Mouse (Mus musculus): ENCODE data around the gene Ezr. TPM values are rescaled to one million over a fixed set of nuclear protein-coding genes. Genes with fewer than 3 reads are reported as not detected.
"Not testable (repeated sequence)": the region's sequence is repeated elsewhere in the genome, so short reads cannot be mapped to it uniquely, and the experiment has no call there.

Gene Ezr
- polyA plus RNA-seq, 1 experiment from 2014 or later, result 74.3 TPM

DNA sequence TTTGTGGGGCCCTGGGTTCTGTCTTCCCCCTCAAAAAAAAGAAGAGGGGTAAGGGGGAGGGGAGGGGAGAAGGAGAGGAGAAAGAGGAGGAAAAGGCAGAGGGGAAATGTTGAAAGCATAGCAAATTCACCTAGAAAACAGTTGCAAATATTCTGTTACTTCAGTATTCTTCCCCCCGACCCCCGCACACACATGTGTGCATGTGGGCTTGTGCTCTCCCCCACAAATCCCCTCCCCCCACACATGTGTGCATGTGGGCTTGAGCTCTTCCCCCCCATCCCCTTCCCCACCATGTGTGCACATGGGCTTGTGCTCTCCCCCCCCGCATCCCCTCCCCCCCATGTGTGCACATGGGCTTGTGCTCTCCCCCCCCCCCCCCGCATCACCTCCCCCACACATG, 93.2 kb downstream of the Ezr start:
- H3K9me3 ChIP-seq (ENCODE audit: control insufficient read depth, low read length); ATAC-seq (ENCODE audit: insufficient read depth, low FRiP score, low TSS enrichment); H3K4me3 ChIP-seq (ENCODE audit: low read depth, low read length); H3K27me3 ChIP-seq (ENCODE audit: control insufficient read depth, insufficient read depth, low read length); H3K4me2 ChIP-seq (ENCODE audit: low read depth); H3K4me1 ChIP-seq (ENCODE audit: control insufficient read depth, insufficient read depth, low read length); H3K27ac ChIP-seq (ENCODE audit: low read depth, low read length); H3K9ac ChIP-seq (ENCODE audit: low read length); H3K36me3 ChIP-seq (ENCODE audit: control insufficient read depth, insufficient read depth, low read length); DNase-seq (ENCODE audit: low spot score): not testable (repeated sequence)
- 92% methylated on average over 2 of the region's 4 CpGs for WGBS

Other genes with a start within 250 kb of the Ezr start
- 29.8 and 39.6 TPM in 2 replicates for gene Dynlt1c, start 181.1 kb downstream of the Ezr start, polyA plus RNA-seq (2014; fragmentation: Nextera tagmentation; extraction: Ambion mirVana)
- 329 and 335 TPM in 2 replicates for gene Dynlt1f, start 126.9 kb downstream of the Ezr start, polyA plus RNA-seq (2014; fragmentation: Nextera tagmentation; extraction: Ambion mirVana)
- 0.16 TPM in 1 of 2 replicates, not detected in the other for gene Sytl3, start 123.7 kb downstream of the Ezr start, polyA plus RNA-seq (2014; fragmentation: Nextera tagmentation; extraction: Ambion mirVana)
- 39.9 and 43.2 TPM in 2 replicates for gene Rsph3b, start 165.9 kb upstream of the Ezr start, polyA plus RNA-seq (2014; fragmentation: Nextera tagmentation; extraction: Ambion mirVana)
- gene Tagap1, start 178.4 kb upstream of the Ezr start, polyA plus RNA-seq (2014; fragmentation: Nextera tagmentation; extraction: Ambion mirVana), result 56.0 and 58.7 TPM in 2 replicates
- gene Rnaset2b, start 187.8 kb upstream of the Ezr start, polyA plus RNA-seq (2014; fragmentation: Nextera tagmentation; extraction: Ambion mirVana), result 110 and 118 TPM in 2 replicates
- gene Gm49721, start 196.1 kb upstream of the Ezr start, polyA plus RNA-seq (2014; fragmentation: Nextera tagmentation; extraction: Ambion mirVana), result 0.12 and 0.37 TPM in 2 replicates
- not detected in 2 replicates for gene Gm1604a, start 242.8 kb upstream of the Ezr start, polyA plus RNA-seq (2014; fragmentation: Nextera tagmentation; extraction: Ambion mirVana)

All from neural tube, embryonic 11.5 days (tissue).